Mouse (Mus musculus): ENCODE results near the gene Tbca. TPM values are rescaled to one million over a fixed set of nuclear protein-coding genes. Genes with fewer than 3 reads are reported as not detected.

Tbca gene
- total RNA-seq, 2 experiments from 2014 or later = 130 to 132 TPM

DNA sequence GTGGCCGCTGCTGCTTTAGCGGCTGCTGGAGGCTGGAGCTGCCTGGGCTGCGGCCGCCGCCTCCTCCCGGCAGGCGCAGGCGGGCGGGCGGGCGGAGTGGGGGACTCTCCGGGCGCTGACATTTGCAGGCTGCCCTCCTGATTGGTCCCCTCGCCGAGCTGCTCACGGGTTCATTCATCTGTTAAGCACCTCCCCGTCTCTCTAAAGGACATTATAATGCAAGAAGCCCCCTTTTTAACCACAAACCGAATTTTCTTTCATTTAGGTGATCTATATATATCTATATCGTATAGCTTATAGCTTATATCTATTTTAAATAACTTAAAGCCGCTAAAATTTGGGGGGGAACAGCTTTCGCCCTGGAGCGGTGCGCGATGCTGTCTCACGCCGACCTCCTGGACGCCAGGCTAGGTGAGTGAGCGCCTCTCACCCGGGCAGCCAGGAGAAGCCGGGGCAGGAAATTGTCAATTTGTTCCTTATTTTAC lies 86.7 kb downstream of the Tbca start, which contains the start of gene Otp:
TSS of gene Otp (plus strand) at position 207 of the 485 bp plus-strand sequence.
- no peak for DNase-seq (ENCODE audit: low spot score in 2 of 2)
- intact Hi-C loops (cut with DNase I) = no loop called here

- peak; percentile 13 to 25 for DNase-seq (ENCODE audit: low spot score in 2 of 2)
- intact Hi-C loops (cut with DNase I) = no loop called here
These were observed 87.8 kb downstream of the Tbca start for GRCm38 (mm10) chr13:94876286-94877210.

DNA sequence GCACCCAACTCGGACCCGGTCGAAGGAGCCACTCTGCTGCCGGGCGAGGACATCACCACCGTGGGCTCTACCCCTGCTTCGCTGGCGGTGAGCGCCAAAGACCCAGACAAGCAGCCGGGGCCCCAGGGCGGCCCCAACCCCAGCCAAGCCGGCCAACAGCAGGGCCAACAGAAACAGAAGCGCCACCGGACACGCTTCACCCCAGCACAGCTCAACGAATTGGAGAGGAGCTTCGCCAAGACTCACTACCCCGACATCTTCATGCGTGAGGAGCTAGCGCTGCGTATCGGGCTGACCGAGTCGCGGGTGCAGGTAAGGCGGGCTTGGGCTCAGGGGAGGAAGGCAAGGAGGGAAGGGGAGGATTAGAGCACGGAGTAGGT lies 88.5 kb downstream of the Tbca start:
- DNase-seq (ENCODE audit: low spot score in 2 of 2) = peak in 1 of 2 experiments; percentile 1
- intact Hi-C loops (cut with DNase I) = no loop called here

DNA sequence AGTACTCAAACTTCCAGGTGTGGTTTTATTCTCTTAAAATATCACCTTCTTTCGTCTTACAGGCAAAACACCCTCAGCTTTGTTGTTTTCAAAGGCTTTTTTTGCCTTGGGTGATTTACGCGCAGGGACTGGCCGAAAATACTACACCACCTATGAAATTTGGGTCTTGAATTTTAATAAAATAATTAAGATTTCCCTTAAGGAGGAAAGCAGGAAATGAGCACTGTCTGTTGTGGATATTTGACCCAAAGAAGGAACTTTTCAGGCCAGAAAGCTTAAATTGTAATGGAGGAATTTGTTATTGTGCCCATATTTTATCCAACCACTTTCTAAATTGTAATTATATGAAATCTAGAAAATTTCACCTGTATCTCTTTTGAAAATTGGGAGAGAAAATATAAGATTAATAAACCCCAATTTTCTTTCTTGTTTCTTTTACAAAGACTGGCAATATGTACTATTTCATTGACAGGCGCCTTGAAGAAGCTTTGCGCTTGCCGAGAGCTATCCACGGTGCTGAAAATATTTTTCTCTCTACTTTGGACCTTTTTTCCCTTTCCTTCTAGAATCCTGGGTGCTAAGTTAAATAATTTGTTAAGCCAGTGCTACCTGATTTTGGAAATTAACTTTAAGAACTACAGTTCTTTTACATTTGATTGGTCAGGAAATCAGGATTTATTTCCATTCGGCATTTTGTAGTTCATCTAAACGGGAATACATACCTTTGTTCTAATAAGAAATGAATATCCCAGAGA lies 89.5 kb downstream of the Tbca start:
- intact Hi-C loops (cut with DNase I) = loop anchor here (2.0 kb wide), 1 partner anchor 171 kb away; no protein-coding TSS in a partner anchor
- peak in 1 of 2 experiments; percentile 16 for DNase-seq (ENCODE audit: low spot score in 2 of 2)

GRCm38 (mm10) chr13:94881201-94881600 lies 92.5 kb downstream of the Tbca start:
- DNase-seq (ENCODE audit: low spot score in 2 of 2) = peak in 1 of 2 experiments; percentile 4
- intact Hi-C loops (cut with DNase I) = no loop called here

GRCm38 (mm10) chr13:94882221-94882620 lies 93.5 kb downstream of the Tbca start:
- intact Hi-C loops (cut with DNase I) = no loop called here
- no peak for DNase-seq (ENCODE audit: low spot score in 2 of 2)

GRCm38 (mm10) chr13:94882711-94883145 lies 94.0 kb downstream of the Tbca start:
- intact Hi-C loops (cut with DNase I) = no loop called here
- peak in 1 of 2 experiments; percentile 2 for DNase-seq (ENCODE audit: low spot score in 2 of 2)

DNA sequence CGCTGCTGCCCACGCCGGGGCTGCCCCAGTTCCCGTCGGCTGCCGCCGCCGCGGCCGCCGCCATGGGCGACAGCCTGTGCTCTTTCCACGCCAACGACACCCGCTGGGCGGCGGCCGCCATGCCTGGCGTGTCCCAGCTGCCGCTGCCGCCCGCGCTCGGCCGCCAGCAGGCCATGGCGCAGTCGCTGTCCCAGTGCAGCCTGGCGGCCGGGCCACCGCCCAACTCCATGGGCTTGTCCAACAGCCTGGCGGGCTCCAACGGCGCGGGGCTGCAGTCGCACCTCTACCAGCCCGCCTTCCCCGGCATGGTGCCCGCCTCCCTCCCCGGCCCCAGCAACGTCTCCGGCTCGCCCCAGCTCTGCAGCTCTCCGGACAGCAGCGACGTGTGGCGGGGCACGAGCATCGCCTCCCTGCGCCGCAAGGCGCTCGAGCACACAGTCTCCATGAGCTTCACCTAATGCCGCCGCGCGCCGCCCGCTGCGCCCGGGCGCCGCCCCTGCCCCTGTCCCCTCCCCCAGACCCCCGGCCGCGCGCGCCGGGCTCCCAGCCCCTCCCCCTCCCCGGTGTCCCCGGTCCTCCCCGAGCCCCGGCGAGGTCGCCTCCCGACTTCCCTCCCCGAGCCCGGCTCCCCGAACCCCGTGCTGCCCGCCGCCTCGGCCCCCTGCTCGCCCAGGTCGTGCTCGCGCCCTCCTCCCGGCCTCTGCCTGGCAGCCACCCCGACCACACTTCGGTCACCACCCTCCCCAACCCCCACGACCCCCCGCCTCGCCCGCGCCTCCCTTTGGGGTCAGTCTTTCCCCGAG lies 94.7 kb downstream of the Tbca start:
- peak; percentile 9 to 12 for DNase-seq (ENCODE audit: low spot score in 2 of 2)
- intact Hi-C loops (cut with DNase I) = no loop called here

- peak; percentile 43 to 57 for DNase-seq (ENCODE audit: low spot score in 2 of 2)
- intact Hi-C loops (cut with DNase I) = no loop called here
These were observed 95.6 kb downstream of the Tbca start for GRCm38 (mm10) chr13:94883966-94884960.

DNA sequence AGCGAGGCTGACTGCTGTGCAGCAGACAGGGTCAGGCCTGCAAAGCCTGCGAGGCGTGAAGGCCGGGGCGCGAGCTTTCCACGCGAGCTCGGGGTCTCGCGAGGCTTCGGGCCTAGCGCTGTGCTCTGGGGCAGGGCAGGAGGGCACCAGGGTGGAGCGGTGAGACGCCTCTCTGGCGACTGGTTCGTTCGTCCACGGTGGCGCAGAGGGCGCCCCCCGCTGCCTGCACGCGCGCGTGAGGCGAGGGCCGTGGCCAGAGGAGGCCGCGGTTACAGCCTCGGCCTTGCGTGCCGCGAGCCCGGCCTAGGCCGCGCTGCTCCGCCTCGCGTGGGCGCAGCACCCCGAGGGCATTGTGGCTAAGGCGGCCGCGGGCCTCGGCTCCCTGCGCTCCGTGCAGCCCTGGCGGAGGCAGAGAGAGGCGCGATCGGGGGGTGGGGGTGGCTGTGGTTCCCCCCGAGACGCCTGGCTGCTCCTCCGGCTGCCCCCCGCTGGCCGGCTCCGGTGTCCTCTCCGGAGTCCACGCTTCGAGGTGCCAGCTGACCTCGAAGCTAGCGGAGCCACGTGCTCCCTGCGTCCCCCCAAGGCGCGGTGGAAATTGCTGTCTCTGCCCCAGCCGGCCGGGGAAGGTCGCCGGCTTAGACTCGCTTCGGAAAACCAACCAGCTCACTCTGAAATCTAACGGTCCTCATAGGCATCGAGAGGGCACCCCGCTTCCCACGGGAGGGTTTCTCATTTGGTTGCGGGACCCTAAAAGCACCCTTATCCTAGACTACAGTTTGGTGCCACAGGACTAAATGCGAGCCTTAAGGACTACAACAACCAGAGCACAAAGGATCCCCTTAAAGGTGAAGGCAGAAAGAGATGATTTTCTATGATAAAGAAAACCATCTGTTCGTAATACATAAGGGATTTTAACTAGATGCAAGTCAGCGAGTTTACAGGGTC lies 96.9 kb downstream of the Tbca start:
- DNase-seq (ENCODE audit: low spot score in 2 of 2) = no peak
- intact Hi-C loops (cut with DNase I) = no loop called here

Other genes starting within 250 kb of the Tbca start
- under 1 TPM; 0.48 to 0.78 TPM for gene Otp, start 86.7 kb downstream of the Tbca start, total RNA-seq (2021)
- 10 to 100 TPM; 19.0 to 21.7 TPM for gene Wdr41, start 187.4 kb downstream of the Tbca start, total RNA-seq (2021)